Mouse (Mus musculus): ENCODE results near the gene Gprasp1.

DNA sequence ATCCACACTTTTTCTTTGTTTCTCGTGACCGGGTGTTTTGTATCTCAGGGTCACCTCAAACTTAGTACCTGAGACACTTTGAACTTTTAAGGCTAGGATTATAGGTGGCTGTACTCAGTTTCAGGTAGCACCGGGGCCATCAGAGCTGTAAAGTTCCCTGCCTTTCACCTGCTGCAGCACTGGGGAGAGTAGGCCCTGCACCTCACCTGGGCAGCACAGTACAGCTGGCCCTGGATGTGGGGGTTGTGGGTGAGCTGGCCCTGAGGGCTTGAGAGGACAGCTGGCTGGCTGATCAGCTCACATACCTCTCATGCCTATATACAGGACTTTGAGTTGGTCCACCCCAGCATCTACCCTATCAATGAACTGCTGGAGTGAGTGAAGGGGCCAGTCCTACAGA, 61.6 kb downstream of the Gprasp1 start:
- TF ChIP-seq CTCF (IDR thresholded peaks at IDR 0.05; ENCODE audit: extremely low read depth, insufficient read depth, insufficient read length, insufficient replicate concordance): no peak
- no peak for TF ChIP-seq POLR2A (IDR thresholded peaks at IDR 0.05; ENCODE audit: low read depth, low read length)
